Mouse (Mus musculus) limb, embryonic 10.5 days (tissue): ENCODE data around the gene Acad12. TPM values are rescaled to one million over a fixed set of nuclear protein-coding genes. Genes with fewer than 3 reads are reported as not detected.
A peak's percentile ranks its signal among the peaks of the same experiment; 100 is the strongest.
"Not testable (repeated sequence)": the region's sequence is repeated elsewhere in the genome, so short reads cannot be mapped to it uniquely, and the experiment has no call there.

Experiments used
- DNase-seq: peaks from one replicate; pipeline ENCODE4 v3.0.0-alpha.2; 2017; ENCODE audit warnings: low spot score
- H3K27ac ChIP-seq: fragments of 300-500 bp; sonication (generic); 2 replicates; pipeline ENCODE4 v1.5.1; 2016; ENCODE audit warnings: mild to moderate bottlenecking
- H3K27me3 ChIP-seq: fragments of 300-500 bp; sonication (generic); 2 replicates; pipeline ENCODE4 v1.6.1; 2016; ENCODE audit warnings: low read depth, mild to moderate bottlenecking; ENCODE audit not compliant: poor library complexity, severe bottlenecking
- H3K36me3 ChIP-seq: fragments of 300-500 bp; sonication (generic); 2 replicates; pipeline ENCODE4 v1.6.1; 2016; ENCODE audit warnings: mild to moderate bottlenecking, moderate library complexity
- H3K4me1 ChIP-seq: fragments of 300-500 bp; sonication (generic); 2 replicates; pipeline ENCODE4 v1.6.1; 2016
- H3K4me3 ChIP-seq: fragments of 300-500 bp; sonication (generic); 2 replicates; pipeline ENCODE4 v1.5.1; 2016; ENCODE audit warnings: mild to moderate bottlenecking, moderate library complexity
- H3K9me3 ChIP-seq: fragments of 300-500 bp; sonication (generic); replicated peaks from 2 replicates; pipeline ENCODE4 v1.6.1; 2016; ENCODE audit warnings: mild to moderate bottlenecking
- WGBS: fragments of 180-500 bp; shearing (Covaris S2); methylation state at CpG from one replicate; pipeline ENCODE4 v1.1.7; 2016; 5-methylcytosine and 5-hydroxymethylcytosine counted together
- polyA plus RNA-seq: library from polyadenylated mRNA; unstranded; fragments of >200 nt; fragmentation: Nextera tagmentation; extraction: Ambion mirVana; gene quantifications from 2 replicates; pipeline ENCODE4 v1.2.1, GENCODE M21; 2016

Gene Acad12
- polyA plus RNA-seq: 2.6 and 3.5 TPM in 2 replicates

DNA sequence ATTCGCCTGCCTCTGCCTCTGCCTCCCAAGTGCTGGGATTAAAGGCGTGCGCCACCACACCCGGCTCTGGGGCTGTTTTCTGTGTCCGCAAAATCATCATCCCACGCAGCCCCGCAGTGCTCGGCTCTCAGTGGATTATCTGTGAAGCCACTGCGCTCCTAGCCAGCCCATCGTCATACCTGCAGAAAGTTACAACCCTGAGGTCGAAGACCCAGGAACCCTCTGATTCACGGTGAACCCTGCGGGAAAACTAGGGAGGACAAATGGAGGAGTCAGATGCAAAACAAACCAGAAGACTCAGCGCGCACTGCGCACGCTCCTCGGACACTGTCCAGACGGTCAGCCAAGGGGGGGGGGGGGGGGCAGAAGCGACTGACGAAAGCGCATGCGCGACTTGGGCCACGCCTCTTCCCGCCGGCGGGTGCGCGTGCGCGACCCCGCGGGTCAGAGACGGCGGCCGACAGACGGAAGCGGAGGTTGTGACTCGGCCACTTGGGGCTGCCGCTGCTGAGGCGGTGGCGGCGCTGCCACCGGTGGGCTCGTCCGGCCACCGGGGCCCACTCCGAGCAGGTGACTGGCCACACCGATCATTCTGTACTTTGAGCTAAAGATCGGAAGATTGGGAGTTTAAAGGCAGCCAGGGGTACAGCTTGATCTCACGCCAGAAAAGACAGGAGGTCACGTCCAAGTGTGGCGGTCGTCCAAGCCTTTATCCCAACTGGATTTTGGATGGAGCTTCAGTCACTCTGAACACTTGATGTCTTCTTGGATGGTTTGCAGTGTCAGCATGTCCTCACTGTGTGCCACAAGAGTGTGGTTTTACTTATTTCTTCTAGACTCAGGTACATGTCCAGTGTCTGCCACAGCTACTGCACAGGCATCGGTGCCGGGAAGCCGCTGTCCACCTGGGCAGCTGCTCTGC lies at the start of gene Acad12:
Gene Acad12, minus strand, starts transcription at position 347 of the 922 bp plus-strand sequence.
- 1% methylated on average over 58 of the region's 58 CpGs for WGBS

DNA sequence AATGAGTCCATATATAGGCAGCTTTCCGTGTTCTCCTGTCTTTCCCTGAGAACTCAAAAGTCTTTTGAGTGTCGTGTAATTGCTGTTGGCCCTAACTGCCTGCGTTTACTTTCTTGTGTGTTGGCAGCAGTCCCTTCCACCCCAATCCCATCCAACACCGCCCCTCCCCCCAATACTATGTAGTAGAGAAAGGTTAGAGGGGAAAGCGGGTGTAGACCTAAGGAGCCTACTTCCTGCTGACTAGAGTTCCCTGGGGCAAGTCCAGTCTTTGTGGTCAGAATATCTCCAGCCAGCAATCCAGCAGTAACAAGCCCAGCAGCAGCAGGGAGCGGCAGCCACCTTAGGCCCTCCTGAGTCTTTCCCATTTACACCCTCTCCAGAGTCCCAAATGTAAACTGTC lies 49.7 kb upstream of the Acad12 start:
- Histone ChIP-seq H3K4me3 (no peak overlapping the region), H3K9me3 (no peaks in the 10 kb centered on the region), H3K27me3 (no peaks in the 10 kb centered on the region), H3K36me3 (peaks cover 89% of the 10 kb centered on the region), H3K4me1 (no peaks in the 10 kb centered on the region), H3K27ac (no peak overlapping the region)
- no peak for DNase-seq
- 81% methylated on average over 6 of the region's 6 CpGs for WGBS

More for the DNA sequence above, at the start of gene Acad12:
- Histone ChIP-seq H3K27me3 (no peaks in the 10 kb centered on the region), H3K4me1 (peaks cover 13% of the 10 kb centered on the region), H3K27ac (peak within 1 kb of the TSS; percentile 88), H3K36me3 (0 out of 2 replicates have a peak, but pooled peaks cover 8% of the 10 kb centered on the region), H3K4me3 (peak within 1 kb of the TSS; percentile 68), H3K9me3 (no peaks in the 10 kb centered on the region)
- DNase-seq: peak; percentile 97

DNA sequence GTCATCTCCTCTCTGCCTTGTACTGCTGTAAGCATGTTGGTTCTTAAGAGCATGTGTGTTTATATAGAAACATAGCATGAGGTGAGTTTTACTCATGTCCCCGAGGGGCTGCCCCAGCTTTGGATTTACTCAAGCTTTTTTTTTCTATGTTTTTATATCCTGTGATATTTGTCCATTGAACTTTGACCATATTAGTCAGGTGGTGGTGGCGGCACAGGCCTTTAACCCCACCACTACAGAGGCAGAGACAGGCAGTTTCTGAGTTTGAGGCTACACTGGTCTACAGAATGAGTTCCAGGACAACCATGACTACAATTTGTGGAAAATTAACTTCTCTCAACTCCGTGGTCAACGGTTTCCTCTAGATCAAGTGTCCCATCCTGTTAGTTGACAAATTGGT lies 48.3 kb upstream of the Acad12 start:
- H3K4me1 ChIP-seq: peaks cover 1% of the 10 kb centered on the region; the same call in 1 of the 2 replicates
- no peak for DNase-seq
- 95% methylated on average over 4 of the region's 4 CpGs for WGBS
- H3K36me3 ChIP-seq: peaks cover 88% of the 10 kb centered on the region
- H3K27me3 ChIP-seq: no peaks in the 10 kb centered on the region
- H3K27ac ChIP-seq: no peak overlapping the region
- no peaks in the 10 kb centered on the region for H3K9me3 ChIP-seq
- H3K4me3 ChIP-seq: no peak overlapping the region

DNA sequence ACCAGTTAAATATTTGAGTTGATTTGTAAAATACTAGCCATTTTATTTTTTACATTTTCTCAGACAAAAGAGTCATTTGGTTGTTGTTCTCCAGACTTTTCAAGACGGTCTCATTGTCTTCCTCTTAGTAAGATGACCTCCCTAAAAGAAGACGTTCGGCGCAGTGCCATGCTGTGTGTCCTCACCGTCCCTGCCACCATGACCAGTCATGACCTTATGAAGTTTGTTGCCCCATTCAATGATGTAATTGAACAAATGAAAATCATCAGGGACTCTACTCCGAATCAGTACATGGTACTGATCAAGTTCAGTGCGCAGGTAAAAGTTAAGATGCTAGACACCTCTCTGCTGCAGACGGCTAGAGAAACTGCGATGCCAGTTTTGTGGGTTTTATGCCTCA lies 46.2 kb upstream of the Acad12 start:
- no peaks in the 10 kb centered on the region for H3K27me3 ChIP-seq
- H3K9me3 ChIP-seq: no peaks in the 10 kb centered on the region
- 95% methylated on average over 9 of the region's 9 CpGs for WGBS
- peaks cover 22% of the 10 kb centered on the region for H3K4me1 ChIP-seq
- H3K27ac ChIP-seq: no peak overlapping the region
- no peak overlapping the region for H3K4me3 ChIP-seq
- no peak for DNase-seq
- peaks cover 72% of the 10 kb centered on the region for H3K36me3 ChIP-seq

DNA sequence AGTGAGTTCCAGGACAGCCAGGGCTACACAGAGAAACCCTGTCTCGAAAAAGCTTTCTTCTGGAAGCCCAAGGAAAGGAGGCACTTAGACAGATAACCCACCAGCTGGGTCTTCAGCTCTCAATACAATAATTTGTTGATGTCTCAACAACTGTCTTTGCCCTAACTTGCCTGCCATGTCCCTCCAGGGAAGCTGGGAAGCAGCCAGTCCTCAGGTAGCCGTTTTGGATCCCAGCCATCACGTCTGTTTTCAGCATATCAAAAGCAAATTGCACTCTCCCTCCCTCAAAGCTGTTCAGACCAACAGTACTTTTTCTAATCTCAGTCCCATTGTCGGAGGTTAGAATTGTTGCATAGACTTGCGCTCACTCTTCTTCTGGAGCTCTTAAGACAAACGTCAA lies 45.3 kb upstream of the Acad12 start:
- Histone ChIP-seq H3K4me3 (no peak overlapping the region), H3K4me1 (peaks cover 28% of the 10 kb centered on the region), H3K27me3 (no peaks in the 10 kb centered on the region), H3K27ac (no peak overlapping the region), H3K36me3 (peaks cover 63% of the 10 kb centered on the region), H3K9me3 (no peaks in the 10 kb centered on the region)
- 86% methylated on average over 6 of the region's 6 CpGs for WGBS
- DNase-seq: no peak

DNA sequence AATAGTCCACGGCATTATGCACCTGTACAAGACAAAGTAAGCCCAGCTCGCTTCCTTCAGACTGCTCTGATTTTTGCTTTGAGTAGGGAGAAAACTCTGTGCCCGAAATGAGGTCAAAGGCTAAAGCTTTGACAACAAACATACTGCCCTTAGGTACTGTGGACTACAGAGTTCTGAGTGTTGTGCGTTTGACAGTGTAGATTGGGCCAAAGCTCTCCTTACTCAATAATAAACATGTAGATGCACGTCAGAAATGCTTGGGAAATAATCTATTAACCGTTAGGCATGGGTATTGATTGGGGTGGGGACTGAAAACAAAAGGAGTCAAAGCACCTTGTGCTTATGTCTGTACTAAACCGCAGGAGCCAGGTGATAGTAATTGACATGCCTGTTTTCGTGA lies 44.7 kb upstream of the Acad12 start:
- 88% methylated on average over 8 of the region's 8 CpGs for WGBS
- peaks cover 57% of the 10 kb centered on the region for H3K36me3 ChIP-seq

DNA sequence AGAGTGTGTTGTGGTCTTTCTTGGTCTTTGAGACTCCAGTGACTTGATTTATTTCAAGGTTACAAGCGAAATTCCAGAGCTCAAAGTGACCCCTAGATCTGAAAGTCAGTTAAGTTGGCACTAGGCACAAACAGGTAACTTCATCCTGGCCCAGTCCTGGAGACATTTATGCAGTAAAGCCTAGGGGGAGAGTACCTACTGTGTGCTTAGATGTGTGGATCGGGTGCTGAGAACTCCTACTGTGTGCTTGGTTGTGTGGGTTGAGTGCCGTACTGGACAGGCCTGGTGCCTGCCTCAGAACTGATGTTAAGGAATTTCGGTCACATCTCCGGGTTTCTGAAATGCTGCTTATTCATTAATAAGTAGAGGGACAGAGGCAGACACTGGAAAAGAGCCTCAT lies 42.8 kb upstream of the Acad12 start:
- Histone ChIP-seq H3K36me3 (peaks cover 41% of the 10 kb centered on the region), H3K4me3 (peak overlapping the region; percentile 89), H3K4me1 (peaks cover 28% of the 10 kb centered on the region), H3K27me3 (no peaks in the 10 kb centered on the region), H3K27ac (no peak overlapping the region), H3K9me3 (no peaks in the 10 kb centered on the region)
- WGBS: 90% methylated on average over 5 of the region's 5 CpGs
- DNase-seq: no peak

More for the DNA sequence above, 44.7 kb upstream of the Acad12 start:
- H3K27me3 ChIP-seq: no peaks in the 10 kb centered on the region
- no peak for DNase-seq
- H3K4me3 ChIP-seq: no peak overlapping the region
- H3K9me3 ChIP-seq: no peaks in the 10 kb centered on the region
- H3K27ac ChIP-seq: no peak overlapping the region
- H3K4me1 ChIP-seq: peaks cover 28% of the 10 kb centered on the region

DNA sequence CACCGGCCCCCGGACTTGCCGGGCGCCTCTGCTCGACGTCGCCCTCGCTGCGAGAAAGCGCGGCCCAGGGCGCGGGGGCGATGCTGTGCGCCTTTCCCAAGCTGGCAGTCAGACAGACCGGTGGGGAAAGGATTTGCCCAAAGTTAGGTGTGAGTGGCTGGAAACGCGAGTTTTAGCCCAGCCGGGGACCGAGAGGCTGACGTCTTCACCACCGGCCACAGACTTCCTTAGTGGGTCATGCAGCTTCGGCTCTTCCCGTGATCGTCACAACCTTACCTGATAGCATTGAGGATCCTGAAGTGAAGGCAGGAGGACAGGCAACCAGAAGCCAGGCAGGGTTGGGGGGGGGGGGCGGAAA lies 42.1 kb upstream of the Acad12 start:
- 2% methylated on average over 26 of the region's 26 CpGs for WGBS
- H3K4me1 ChIP-seq: peaks cover 28% of the 10 kb centered on the region
- DNase-seq: no peak
- no peaks in the 10 kb centered on the region for H3K27me3 ChIP-seq
- peak overlapping the region; percentile 89 for H3K4me3 ChIP-seq
- H3K27ac ChIP-seq: peak overlapping the region; percentile 89
- H3K9me3 ChIP-seq: no peaks in the 10 kb centered on the region
- peaks cover 35% of the 10 kb centered on the region for H3K36me3 ChIP-seq

DNA sequence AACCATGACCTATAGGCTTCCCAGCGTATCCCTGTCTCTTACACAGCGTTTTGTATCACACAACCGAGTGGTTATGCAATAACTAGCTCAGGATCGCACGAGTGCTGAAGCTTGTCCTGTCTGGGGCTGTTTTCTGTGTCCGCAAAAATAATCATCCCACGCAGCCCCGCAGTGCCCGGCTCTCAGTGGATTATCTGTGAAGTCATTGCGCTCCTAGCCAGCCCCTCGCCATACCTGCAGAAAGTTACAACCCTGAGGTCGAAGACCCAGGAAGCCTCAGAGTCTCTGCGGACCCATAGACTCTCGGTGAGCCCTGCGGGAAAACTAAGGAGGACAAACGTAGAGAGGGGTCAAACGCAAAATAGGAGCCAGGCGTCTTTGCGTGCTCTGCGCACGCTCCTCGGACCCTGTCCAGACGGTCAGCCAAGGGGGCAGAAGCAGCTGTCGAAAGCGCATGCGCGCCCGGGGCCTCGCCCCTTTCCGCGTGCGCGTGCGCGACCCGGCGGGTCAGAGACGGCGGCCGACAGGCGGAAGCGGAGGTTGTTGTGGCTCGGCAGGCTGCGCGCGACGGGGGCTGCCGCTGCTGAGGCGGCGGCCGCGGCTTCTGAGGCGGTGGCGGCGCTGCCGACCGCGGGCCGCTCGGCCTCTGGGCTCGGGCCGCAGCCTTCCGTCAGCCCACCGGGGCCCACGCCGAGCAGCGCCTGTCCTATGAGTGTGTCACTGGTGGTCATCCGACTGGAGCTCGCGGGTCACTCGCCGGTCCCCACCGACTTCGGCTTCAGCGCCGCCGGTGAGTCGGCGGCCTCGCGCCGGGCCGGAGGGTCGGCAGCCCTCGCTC lies 41.5 kb upstream of the Acad12 start, which contains the start of the genes Acad10 and Brap:
Gene Acad10, minus strand, starts transcription at position 456 of the 838 bp plus-strand sequence.
Gene Brap, plus strand, starts transcription at position 505 of the 838 bp plus-strand sequence.
- Histone ChIP-seq H3K27me3 (no peaks in the 10 kb centered on the region), H3K9me3 (no peaks in the 10 kb centered on the region), H3K27ac (peak within 1 kb of the TSS; percentile 89), H3K36me3 (peaks cover 33% of the 10 kb centered on the region), H3K4me1 (peaks cover 28% of the 10 kb centered on the region), H3K4me3 (peak within 1 kb of the TSS; percentile 89)
- peak; percentile 97 for DNase-seq
- WGBS: 2% methylated on average over 63 of the region's 85 CpGs

DNA sequence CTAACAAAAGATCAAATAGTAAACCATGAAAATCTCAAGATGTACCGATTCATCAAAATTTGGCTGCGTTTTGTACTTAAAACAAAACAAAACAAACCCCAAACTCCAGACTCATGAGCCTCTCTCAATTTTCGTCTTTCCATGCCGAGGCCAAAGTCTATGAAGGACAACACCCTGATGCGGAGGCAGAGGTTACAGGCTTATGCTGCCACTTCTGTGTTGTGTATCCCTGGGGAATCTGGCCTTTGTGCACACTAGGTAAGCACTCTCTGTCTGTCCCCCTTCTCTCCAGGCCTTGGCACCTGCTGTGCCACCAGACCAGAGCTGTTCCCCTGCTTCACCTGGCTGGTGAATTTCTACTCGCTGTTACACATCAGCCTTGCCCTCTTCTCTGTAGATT lies 38.9 kb upstream of the Acad12 start:
- 88% methylated on average over 6 of the region's 6 CpGs for WGBS
- not testable (repeated sequence) for H3K27ac ChIP-seq, H3K4me3 ChIP-seq, DNase-seq, H3K36me3 ChIP-seq, H3K9me3 ChIP-seq, H3K27me3 ChIP-seq
- H3K4me1 ChIP-seq: peaks cover 28% of the 10 kb centered on the region

DNA sequence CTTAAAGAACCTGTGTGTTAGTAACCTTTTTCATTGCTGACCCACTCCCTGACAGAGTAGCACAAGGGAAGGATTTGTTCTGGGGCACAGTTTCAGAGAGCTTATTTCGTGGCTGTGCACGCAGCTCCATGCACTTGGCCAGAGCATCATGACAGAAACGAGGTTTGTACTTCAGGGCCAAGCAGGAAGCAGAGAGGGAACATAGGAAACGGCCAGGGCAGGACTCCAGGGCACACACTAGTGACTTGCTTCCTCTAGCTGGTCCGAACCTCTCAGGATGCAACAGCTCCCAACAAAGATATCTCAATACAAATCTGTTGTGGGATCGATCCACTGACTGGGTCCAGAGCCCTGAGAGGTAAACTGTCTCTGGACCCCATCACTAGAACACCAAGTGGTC lies 38.1 kb upstream of the Acad12 start:
- DNase-seq, H3K36me3 ChIP-seq, H3K27ac ChIP-seq, H3K4me3 ChIP-seq, H3K27me3 ChIP-seq, H3K9me3 ChIP-seq: not testable (repeated sequence)
- WGBS: 86% methylated on average over 6 of the region's 6 CpGs
- H3K4me1 ChIP-seq: peaks cover 25% of the 10 kb centered on the region

DNA sequence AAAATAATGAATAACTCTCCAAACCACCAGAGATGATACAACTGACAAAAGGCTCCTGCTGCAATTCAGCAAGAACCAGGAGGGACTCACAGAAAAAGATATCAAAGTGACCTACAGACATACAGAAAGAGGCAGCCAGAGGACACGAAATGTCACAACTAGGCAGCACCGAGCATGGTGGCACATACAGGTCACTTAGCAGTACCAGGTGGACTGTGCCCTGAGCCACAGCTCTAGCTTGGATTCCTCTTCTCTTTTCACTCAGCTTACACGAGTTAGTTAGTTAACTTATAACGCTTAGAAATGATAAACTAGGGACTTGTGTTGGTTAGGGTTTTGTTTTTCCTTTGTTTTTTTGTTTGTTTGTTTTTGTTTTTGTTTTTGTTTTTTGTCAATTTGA lies 35.8 kb upstream of the Acad12 start:
- no peaks in the 10 kb centered on the region for H3K36me3 ChIP-seq
- H3K4me3 ChIP-seq: no peak overlapping the region
- no peaks in the 10 kb centered on the region for H3K9me3 ChIP-seq
- H3K27me3 ChIP-seq: no peaks in the 10 kb centered on the region
- WGBS: 90% methylated on average over 4 of the region's 4 CpGs
- no peak overlapping the region for H3K27ac ChIP-seq
- H3K4me1 ChIP-seq: peaks cover 5% of the 10 kb centered on the region
- no peak for DNase-seq

DNA sequence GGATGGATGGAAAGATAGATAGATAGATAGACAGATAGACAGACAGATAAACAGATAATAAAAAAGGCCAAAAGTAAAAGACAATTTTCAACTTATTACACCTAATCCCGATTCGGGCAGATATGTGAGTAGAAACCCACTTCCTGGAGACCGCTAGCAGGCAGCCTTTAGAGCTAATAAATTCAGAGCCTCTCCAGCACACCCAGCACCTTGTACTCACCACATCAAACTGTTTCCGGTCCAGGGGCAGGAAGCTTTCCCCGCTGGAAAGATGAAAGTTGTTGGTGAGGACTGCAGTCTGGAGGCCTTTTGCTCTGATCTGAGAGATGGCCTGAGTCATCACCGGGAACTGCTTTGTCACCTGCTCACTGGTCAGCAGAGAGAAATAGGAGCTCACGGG lies 30.4 kb upstream of the Acad12 start:
- Histone ChIP-seq H3K27me3 (no peaks in the 10 kb centered on the region), H3K4me3 (no peak overlapping the region), H3K9me3 (no peaks in the 10 kb centered on the region), H3K27ac (no peak overlapping the region), H3K4me1 (peaks cover 21% of the 10 kb centered on the region), H3K36me3 (no peaks in the 10 kb centered on the region)
- WGBS: 59% methylated on average over 7 of the region's 7 CpGs
- no peak for DNase-seq
